Mouse (Mus musculus) C3H10T1/2 (cell line): ENCODE measurements around the gene Ice1. TPM values are rescaled to one million over a fixed set of nuclear protein-coding genes. Genes with fewer than 3 reads are reported as not detected.

Experiments
- polyA plus RNA-seq, 2 experiments: library from polyadenylated mRNA; unstranded; fragments of >200 nt; fragmentation: generic; extraction: Trizol; gene quantifications; one replicate each; pipeline ENCODE4 v1.2.1; 2012; ENCODE audit warnings: missing spikeins in 2 of 2

Ice1 gene
- 10 to 100 TPM in 1 of 2 experiments, under 1 TPM in 1; 0.88 to 16.7 TPM for polyA plus RNA-seq

GRCm38 (mm10) chr13:70637282-70637661 is at the start of gene Ice1:
Gene Ice1, minus strand, starts transcription at chr13:70637634.

Other genes starting within 250 kb of the Ice1 start
- gene Adamts16, start 204.2 kb upstream of the Ice1 start, polyA plus RNA-seq: under 1 TPM in 1 of 2 experiments, not detected in 1; 0.26 TPM